Mouse (Mus musculus) spleen, adult 2 months (tissue): ENCODE measurements at regions not wholly inside any gene's neighbourhood (a gene's known extent, or its start where the extent isn't known, plus 50 kb on each side); places are given as distances from the start of the nearest gene placed in this dataset.

ENCODE experiments used
- CTCF ChIP-seq: fragments of 200-500 bp; IDR thresholded peaks from 2 replicates; pipeline ENCODE4 v1.5.1; 2011; ENCODE audit warnings: mild to moderate bottlenecking, inconsistent platforms; ENCODE audit not compliant: insufficient read depth, insufficient read length, insufficient replicate concordance; ENCODE audit errors: extremely low read depth
- POLR2A ChIP-seq: fragments of 200-500 bp; IDR thresholded peaks from 2 replicates; pipeline ENCODE4 v1.6.1; 2011; ENCODE audit warnings: low read depth, low read length, inconsistent platforms

DNA sequence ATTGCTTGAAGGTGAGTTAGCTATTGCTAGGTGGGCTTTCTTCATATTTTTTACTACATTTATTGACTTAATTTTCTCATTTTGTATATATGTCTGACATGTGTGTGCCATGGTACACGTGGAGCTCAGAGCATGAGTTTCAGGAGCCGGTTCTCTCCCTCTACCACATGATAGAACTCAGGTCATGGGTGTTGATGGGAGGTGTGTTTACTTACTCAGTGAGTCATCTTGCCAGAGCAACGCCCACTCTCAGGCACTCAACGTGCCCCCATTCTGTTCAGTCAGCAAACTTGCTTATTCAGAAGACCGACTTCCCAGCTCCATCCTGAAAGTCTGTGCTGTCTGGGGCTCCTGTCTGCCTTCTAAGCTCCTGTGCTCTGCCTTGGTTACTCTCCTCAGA, 250.8 kb upstream of the Gadl1 start:
- TF ChIP-seq CTCF (no peak), POLR2A (no peak)
